ENCODE assay signal across 8 mouse cellular contexts in the genomic region with DNA sequence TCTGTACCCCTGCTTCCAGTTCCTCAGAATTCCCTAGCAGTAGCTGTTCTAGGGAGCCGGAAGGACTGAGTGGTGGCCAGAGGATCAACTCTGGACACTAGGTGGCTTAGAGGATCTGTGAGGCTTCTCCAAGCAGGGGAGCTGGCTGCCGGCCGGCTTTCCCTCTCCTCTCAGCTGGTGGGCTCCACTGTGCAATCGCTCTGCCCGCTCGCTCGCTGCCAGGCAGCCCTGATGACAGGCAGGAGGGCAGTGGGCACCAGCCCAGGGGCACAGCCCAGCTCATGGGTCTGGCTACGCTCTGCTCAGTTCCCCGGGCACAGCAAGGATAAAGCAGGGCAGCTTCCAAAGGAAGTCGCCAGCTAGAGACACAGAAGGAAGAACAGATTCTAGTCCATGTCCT. TPM values are rescaled to one million over a fixed set of nuclear protein-coding genes. Genes with fewer than 3 reads are reported as not detected.
DNase-seq lines count a peak whose midpoint lies in the region; ATAC-seq lines count a peak whose summit lies in the region.

No protein-coding gene starts in this region.

- H3K4me3 ChIP-seq in embryonic facial prominence, embryonic 10.5 days, result peak overlapping the region; percentile 41; the same call in 1 of the 2 replicates
- peak overlapping the region; percentile 31 for H3K4me3 ChIP-seq in heart, embryonic 16.5 days (ENCODE audit: low read length)
- peak overlapping the region; percentile 36 for H3K4me3 ChIP-seq in midbrain, embryonic 10.5 days

- H3K36me3 ChIP-seq in embryonic facial prominence, embryonic 10.5 days (replicated peaks), result no peaks in the 10 kb centered on the region
- H3K36me3 ChIP-seq in heart, embryonic 16.5 days (ENCODE audit: control insufficient read depth, insufficient read depth), result no peaks in the 10 kb centered on the region
- H3K36me3 ChIP-seq in midbrain, embryonic 10.5 days, result no peaks in the 10 kb centered on the region

- peak overlapping the region; percentile 60 for H3K9ac ChIP-seq in heart, embryonic 16.5 days (ENCODE audit: low read length)

- peaks cover 77% of the 10 kb centered on the region for H3K4me1 ChIP-seq in embryonic facial prominence, embryonic 10.5 days
- peaks cover 71% of the 10 kb centered on the region for H3K4me1 ChIP-seq in heart, embryonic 16.5 days (ENCODE audit: control insufficient read depth, insufficient read depth, low read length)
- H3K4me1 ChIP-seq in midbrain, embryonic 10.5 days, result peaks cover 86% of the 10 kb centered on the region

- H3K27me3 ChIP-seq in embryonic facial prominence, embryonic 10.5 days (replicated peaks; ENCODE audit: low read depth, poor library complexity, severe bottlenecking), result peaks cover 99% of the 10 kb centered on the region
- H3K27me3 ChIP-seq in heart, embryonic 16.5 days (ENCODE audit: control insufficient read depth, insufficient read depth, low read length), result peaks cover 9% of the 10 kb centered on the region
- H3K27me3 ChIP-seq in midbrain, embryonic 10.5 days (ENCODE audit: low read depth, poor library complexity, severe bottlenecking), result peaks cover 100% of the 10 kb centered on the region

- ATAC-seq in heart, embryonic 16.5 days (replicated peaks; ENCODE audit: extremely low read depth, insufficient read depth, low FRiP score), result peak; percentile 73
- no peak for ATAC-seq in megakaryocyte-erythroid progenitor cell, adult 5-6 weeks (replicated peaks; ENCODE audit: low FRiP score, low TSS enrichment, poor library complexity, severe bottlenecking)

- DNase-seq in ovary, adult 18-20 months (ENCODE audit: low spot score), result peak; percentile 24
- DNase-seq in ovary, postnatal 10 days (ENCODE audit: low spot score), result no peak
- DNase-seq in embryonic facial prominence, embryonic 10.5 days (ENCODE audit: low spot score), result peak; percentile 59
- DNase-seq in kidney, postnatal 14 days, result peak; percentile 68
- DNase-seq in midbrain, embryonic 10.5 days (ENCODE audit: low spot score), result peak; percentile 70
- no peak for DNase-seq in T-cell, adult 2 months (ENCODE audit: low spot score)

- 15% methylated on average over 10 of the region's 10 CpGs for WGBS in embryonic facial prominence, embryonic 10.5 days
- 7% methylated on average over 10 of the region's 10 CpGs for WGBS in heart, embryonic 16.5 days
- 9% methylated on average over 10 of the region's 10 CpGs for WGBS in midbrain, embryonic 10.5 days

- no peak overlapping the region for H3K27ac ChIP-seq in embryonic facial prominence, embryonic 10.5 days (replicated peaks)
- H3K27ac ChIP-seq in heart, embryonic 16.5 days (ENCODE audit: low read length), result peak overlapping the region; percentile 70
- H3K27ac ChIP-seq in midbrain, embryonic 10.5 days (replicated peaks), result peak overlapping the region; percentile 64

- H3K9me3 ChIP-seq in embryonic facial prominence, embryonic 10.5 days, result no peaks in the 10 kb centered on the region
- no peaks in the 10 kb centered on the region for H3K9me3 ChIP-seq in heart, embryonic 16.5 days (replicated peaks; ENCODE audit: control insufficient read depth, low read length)
- no peaks in the 10 kb centered on the region for H3K9me3 ChIP-seq in midbrain, embryonic 10.5 days (replicated peaks)

- peak overlapping the region; percentile 60 for H3K4me2 ChIP-seq in heart, embryonic 16.5 days (ENCODE audit: low read depth, low read length)

RNA-seq across cellular contexts. Expression of a gene that starts 7.7 kb away (rescaled TPM):
- polyA plus RNA-seq in embryonic facial prominence, embryonic 10.5 days (2016; fragmentation: Nextera tagmentation; extraction: Ambion mirVana), result 3.7 and 3.9 TPM in 2 replicates
- 22.4 and 25.7 TPM in 2 replicates for polyA plus RNA-seq in heart, embryonic 16.5 days (2015; fragmentation: Nextera tagmentation; extraction: Ambion mirVana)
- 2.9 and 6.3 TPM in 2 replicates for polyA plus RNA-seq in midbrain, embryonic 10.5 days (2016; fragmentation: Nextera tagmentation; extraction: Ambion mirVana)
- total RNA-seq in megakaryocyte-erythroid progenitor cell, adult 5-6 weeks (2014; fragmentation: Nextera tagmentation), result 0.55 and 0.96 TPM in 2 replicates
- 0.27 and 0.75 TPM in 2 replicates for total RNA-seq in megakaryocyte-erythroid progenitor cell, adult 5-6 weeks (2017)

Comparison
In these comparisons a context has a peak if more than half of its experiments do, and no peak if none do; other contexts are left out.
1. DNase-seq: peak in ovary, adult 18-20 months (single experiment), embryonic facial prominence, embryonic 10.5 days (single experiment), kidney, postnatal 14 days (single experiment) and midbrain, embryonic 10.5 days (single experiment); none in ovary, postnatal 10 days (single experiment) and T-cell, adult 2 months (single experiment).
2. Peak in every context shown above with its lines, with median percentiles within 50 percentile points of each other: H3K4me3 ChIP-seq.